Mouse (Mus musculus) granulocyte monocyte progenitor cell, adult 5-6 weeks (primary cell): ENCODE measurements around the gene Plpp7. TPM values are rescaled to one million over a fixed set of nuclear protein-coding genes. Genes with fewer than 3 reads are reported as not detected.

Source experiments
- ATAC-seq: replicated peaks from 2 replicates; pipeline ENCODE4 v1.8.0; 2016; ENCODE audit warnings: mild to moderate bottlenecking, moderate TSS enrichment, inconsistent platforms; ENCODE audit not compliant: poor library complexity, severe bottlenecking
- total RNA-seq, 2 experiments: library from RNA; stranded (forward) in 1 of 2; stranded (reverse) in 1 of 2; fragments of 200-712, 200-1000 nt in 1 of 2; fragments of >200 nt in 1 of 2; fragmentation: Nextera tagmentation in 1 of 2; gene quantifications; 2 replicates each; pipeline ENCODE4 v1.2.3; 2014 to 2017

Plpp7 gene
- total RNA-seq, 2 experiments from 2014 or later: 0.77 TPM; not detected in 1

GRCm38 (mm10) chr2:32132567-32132992 is 37.3 kb downstream of the Plpp7 start:
- peak; percentile 88 for ATAC-seq

DNA sequence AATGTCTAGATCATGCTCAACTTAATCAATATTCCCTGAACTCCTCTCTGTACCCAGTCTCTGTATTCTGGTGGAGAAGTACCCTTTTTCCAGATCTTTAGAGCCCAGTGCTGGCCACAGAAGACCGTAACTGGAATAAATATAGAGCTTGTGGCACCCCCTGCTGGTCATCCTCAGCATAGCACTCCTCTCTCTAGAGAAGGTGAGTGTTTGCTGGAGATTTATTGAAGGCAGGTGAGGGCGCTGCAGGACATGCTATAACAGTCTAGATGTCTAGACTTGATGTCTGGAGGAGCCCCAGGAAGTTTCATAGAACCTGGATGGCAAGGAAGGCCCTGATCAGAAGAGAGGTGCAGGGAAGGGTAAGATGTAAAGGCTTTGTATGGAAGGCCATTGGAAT is 38.7 kb downstream of the Plpp7 start:
- peak; percentile 16; the same call in 1 of the 2 replicates for ATAC-seq

DNA sequence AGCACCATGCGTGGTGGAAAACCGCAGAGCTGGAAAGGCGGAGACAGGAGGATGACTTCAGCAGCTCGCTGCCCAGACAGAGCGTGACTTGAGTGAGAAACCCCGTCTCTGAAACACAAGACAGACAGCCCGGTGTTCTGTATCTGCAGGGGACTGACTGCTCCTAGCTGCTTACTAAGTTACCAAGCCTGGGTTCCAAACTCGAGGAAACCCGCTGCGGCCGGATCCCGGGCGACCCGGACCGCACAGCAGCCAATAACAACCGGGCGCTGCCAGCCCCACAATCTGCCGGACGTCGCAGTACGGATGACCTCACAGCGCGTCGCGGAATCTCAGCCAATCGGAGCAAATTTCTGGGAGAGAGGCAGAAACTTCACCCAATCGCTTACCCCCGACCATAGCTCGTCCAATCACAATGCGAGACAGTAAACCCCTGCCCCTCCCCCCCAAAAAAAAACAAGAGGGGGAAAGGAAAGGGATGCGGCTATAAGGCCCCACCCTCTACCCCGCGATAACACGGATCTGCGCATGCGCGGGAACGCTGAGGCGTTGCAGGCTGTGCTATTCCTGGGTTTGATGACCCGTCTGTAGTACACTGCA is 42.4 kb downstream of the Plpp7 start:
- peak; percentile 92 for ATAC-seq

- no peak for ATAC-seq
Measured at GRCm38 (mm10) chr2:32139377-32139776, 44.0 kb downstream of the Plpp7 start.

GRCm38 (mm10) chr2:32140498-32140934 is 45.2 kb downstream of the Plpp7 start:
- ATAC-seq: 0 out of 2 replicates have a peak, but pooled peaks have one; percentile 16

DNA sequence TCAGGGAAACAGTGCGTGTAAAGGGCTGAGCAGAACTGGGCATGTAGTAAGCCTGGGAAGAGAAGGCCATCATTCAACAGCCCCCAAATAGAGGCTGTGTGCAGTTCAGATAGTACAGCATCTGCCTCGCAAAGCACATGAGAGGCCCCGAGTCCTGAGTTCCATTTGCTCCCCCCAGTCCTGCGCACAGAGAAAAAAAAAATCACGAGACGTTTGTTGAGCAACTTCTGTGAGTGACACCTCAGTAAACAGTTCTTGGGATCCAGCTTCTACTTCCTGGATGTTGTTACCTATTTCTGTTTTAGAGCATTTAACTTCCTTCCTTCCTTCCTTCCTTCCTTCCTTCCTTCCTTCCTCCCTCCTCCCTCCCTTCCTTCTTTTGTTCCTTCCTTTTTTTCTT is 46.3 kb downstream of the Plpp7 start:
- ATAC-seq: no peak

DNA sequence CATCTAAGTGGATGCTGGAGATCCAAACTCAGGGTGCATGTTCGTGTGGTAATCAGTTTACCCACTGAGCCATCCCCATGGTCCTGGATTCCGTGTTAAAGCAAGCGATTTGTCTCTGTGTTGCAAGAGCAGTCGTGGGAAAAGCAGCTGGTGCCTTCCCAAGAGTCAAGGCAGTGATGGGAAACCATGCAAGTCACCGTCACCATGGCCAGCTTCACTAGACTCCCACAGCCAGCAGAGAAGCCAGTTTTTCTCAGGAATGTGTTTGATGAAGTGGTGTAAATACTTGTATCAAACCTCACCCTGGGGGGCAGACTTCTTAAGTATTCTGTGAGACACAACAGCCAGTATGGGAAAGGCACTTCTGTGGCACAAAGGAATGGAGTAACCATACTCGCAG is 47.0 kb downstream of the Plpp7 start:
- ATAC-seq: no peak

- no peak for ATAC-seq
Measured at GRCm38 (mm10) chr2:32144633-32145032, 49.3 kb downstream of the Plpp7 start.

DNA sequence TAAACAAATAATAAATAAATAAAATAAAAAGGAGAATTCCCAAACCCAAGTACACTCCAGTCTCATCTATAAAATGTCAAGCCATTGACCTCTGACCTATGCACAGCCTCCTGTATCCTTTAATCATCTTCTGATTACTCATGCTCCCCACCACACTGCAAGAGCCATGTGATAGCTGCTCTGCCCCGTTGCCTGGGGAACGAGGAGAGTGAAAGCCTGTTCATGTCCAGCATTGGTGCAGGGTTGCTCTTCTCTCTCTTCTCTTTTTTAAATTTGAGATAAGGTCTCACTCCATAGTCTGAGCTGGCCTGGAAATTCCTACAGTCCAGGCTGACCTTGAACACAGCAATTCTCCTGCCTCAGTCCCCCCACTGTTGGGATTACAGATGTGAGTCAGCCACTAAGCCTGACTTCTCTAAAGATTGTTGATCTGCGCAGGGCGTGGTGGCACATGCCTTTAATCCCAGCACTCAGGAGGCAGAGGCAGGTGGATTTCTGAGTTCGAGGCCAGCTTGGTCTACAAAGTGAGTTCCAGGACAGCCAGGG is 51.4 kb downstream of the Plpp7 start:
- ATAC-seq: no peak

GRCm38 (mm10) chr2:32150135-32150534 is 54.8 kb downstream of the Plpp7 start:
- no peak for ATAC-seq

- ATAC-seq: no peak
Measured at GRCm38 (mm10) chr2:32150562-32150923, 55.2 kb downstream of the Plpp7 start.

GRCm38 (mm10) chr2:32150924-32151659 is 55.8 kb downstream of the Plpp7 start, which contains the start of gene Prrc2b:
Prrc2b (plus strand) TSS chr2:32151082.
- peak; percentile 41 for ATAC-seq

DNA sequence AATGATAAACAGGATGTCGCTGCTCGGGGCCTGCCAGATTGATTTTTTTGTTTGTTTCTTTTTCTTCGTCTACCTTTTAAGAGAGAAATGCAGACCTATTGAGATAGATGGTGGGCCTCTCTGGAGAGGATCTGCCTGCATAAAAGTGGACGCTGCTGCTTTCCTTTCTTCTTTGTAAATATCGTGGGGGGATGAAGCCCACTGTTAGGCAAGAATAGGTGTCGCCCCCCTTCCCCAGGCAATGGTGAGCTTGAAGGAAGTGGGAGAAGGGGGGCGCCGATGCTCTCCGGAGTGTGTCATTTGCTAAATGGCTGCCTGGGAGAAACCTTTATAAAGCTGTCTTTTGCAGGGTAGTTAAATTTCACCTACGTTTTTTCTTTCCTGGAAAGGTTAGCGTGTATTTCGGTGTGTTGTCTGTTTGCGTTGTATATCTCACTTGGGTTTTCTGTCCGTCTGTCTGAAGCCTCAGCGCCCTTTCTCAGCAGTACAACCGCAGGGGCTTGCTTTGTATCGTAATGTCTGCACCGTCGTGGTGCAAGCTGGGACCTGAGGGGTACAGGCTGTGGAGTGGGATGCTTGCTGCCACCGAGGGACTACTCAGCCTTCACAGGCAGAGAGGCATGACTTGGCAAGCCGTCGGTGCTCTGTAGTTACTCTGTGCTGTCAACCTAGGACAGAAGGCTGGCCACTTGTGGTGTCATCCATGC is 56.5 kb downstream of the Plpp7 start:
- peak; percentile 35 for ATAC-seq

- peak; percentile 5; the same call in 1 of the 2 replicates for ATAC-seq
Measured at GRCm38 (mm10) chr2:32152367-32153034, 57.2 kb downstream of the Plpp7 start.

DNA sequence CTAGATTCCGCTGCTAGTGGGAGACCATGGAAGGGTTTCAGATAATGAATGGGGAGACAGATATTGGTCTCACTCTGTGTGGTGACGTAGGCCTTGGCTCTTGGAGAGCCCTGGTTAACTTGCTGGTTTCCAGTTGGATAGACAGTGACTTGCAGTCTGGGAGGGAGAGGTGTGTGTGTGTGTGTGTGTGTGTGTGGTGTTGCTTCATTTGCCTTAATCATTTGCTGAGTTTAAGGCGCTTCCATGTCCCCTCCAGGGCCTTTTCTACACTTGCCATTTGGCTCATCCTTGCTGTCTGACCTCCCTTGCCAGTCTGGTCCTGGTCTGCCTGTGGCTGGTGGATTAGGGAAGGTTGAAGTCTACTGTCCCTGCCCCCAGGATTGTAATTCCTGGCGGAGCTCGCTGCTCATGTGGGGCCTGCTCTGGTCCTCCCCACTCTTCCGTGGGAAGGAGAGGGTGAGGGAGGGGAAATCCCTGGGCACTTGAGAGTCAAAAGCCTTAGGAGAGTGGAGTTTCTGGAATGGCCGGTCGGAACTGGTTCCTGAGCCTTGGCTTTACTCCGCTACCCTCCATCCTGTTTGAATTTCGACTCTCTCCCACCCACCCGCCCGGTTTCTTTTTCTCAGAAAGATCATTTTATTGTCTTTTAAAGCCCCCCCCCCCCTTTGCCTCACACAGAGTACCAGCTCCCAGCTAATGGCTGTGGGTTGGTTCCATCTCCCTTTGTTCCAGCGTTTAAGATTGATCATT is 57.9 kb downstream of the Plpp7 start:
- ATAC-seq: 0 out of 2 replicates have a peak, but pooled peaks have one; percentile 15

DNA sequence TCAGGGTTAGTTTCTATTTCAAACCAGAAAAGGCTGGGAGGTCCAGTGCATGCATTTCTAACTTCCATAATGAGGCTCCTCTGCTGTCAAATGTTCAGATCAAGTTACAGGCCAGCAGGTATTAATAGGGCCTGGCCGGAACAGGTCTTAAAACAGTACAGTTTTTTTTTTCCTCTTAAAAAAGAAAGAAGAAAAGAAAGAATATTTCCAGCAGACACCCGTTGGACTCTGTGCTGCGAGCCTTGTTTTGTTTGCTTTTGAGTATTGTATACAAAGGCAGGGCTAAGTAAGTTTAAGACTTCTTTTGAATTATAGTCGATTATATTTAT is 58.4 kb downstream of the Plpp7 start:
- no peak for ATAC-seq

GRCm38 (mm10) chr2:32154334-32154997 is 59.1 kb downstream of the Plpp7 start:
- no peak; the same call in 1 of the 2 replicates for ATAC-seq

DNA sequence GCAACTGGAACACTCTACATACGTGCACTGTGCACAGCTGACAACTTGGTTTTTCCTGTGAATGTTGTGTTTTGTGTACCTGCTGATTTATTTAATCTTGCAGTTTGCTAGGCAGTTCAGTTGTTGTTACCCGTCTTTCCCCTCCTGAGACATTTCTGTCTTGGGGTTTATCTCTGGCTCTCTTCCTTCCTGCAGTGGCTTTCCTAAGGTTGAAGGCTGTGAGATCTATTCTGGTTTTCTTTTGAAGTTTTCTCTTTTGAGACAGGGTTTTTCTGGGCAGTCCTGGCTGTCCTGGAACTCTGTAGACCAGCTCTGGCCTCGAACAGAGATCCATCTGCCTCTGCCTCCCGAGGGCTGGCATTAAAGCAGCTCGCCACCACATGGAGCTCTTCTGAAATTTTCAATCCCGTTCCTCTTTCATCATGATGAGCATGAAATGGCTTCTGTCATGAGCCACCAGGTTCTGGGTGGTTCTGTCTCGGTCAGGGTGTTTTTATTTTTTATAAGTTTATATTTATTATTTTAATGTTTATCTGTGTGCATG is 59.7 kb downstream of the Plpp7 start:
- ATAC-seq: no peak

GRCm38 (mm10) chr2:32155614-32156013 is 60.3 kb downstream of the Plpp7 start:
- ATAC-seq: no peak
